Mouse (Mus musculus) hindbrain, embryonic 15.5 days (tissue): ENCODE measurements around the gene S1pr3. TPM values are rescaled to one million over a fixed set of nuclear protein-coding genes. Genes with fewer than 3 reads are reported as not detected.

Experiments used
- ATAC-seq: fragments of 200-750 bp; cut with Nextera tagmentation; 2 replicates; pipeline ENCODE4 v1.8.0; 2017; ENCODE audit warnings: low read depth, moderate number of reproducible peaks, moderate TSS enrichment; ENCODE audit not compliant: low FRiP score
- H3K27ac ChIP-seq: fragments of 300-500 bp; sonication (generic); replicated peaks from 2 replicates; pipeline ENCODE4 v1.5.1; 2015; ENCODE audit warnings: mild to moderate bottlenecking, inconsistent platforms
- H3K27me3 ChIP-seq: fragments of 300-500 bp; sonication (generic); 2 replicates; pipeline ENCODE4 v1.6.1; 2015; ENCODE audit warnings: control low read depth, inconsistent platforms
- H3K36me3 ChIP-seq: fragments of 300-500 bp; sonication (generic); 2 replicates; pipeline ENCODE4 v1.6.1; 2015; ENCODE audit warnings: control low read depth, inconsistent platforms
- H3K4me1 ChIP-seq: fragments of 300-500 bp; sonication (generic); replicated peaks from 2 replicates; pipeline ENCODE4 v1.6.1; 2015; ENCODE audit warnings: control low read depth, inconsistent platforms
- H3K4me2 ChIP-seq: fragments of 300-500 bp; sonication (generic); 2 replicates; pipeline ENCODE4 v1.6.1; 2015; ENCODE audit warnings: moderate library complexity, mild to moderate bottlenecking, inconsistent platforms
- H3K4me3 ChIP-seq: fragments of 300-500 bp; sonication (generic); 2 replicates; pipeline ENCODE4 v1.5.1; 2015; ENCODE audit warnings: mild to moderate bottlenecking, inconsistent platforms
- H3K9ac ChIP-seq: fragments of 300-500 bp; sonication (generic); 2 replicates; pipeline ENCODE4 v1.6.1; 2015; ENCODE audit warnings: inconsistent platforms
- H3K9me3 ChIP-seq: fragments of 300-500 bp; sonication (generic); 2 replicates; pipeline ENCODE4 v1.6.1; 2016; ENCODE audit warnings: control low read depth, inconsistent platforms
- WGBS: fragments of 180-500 bp; shearing (Covaris S2); methylation state at CpG from one replicate; pipeline ENCODE4 v1.1.7; 2015; 5-methylcytosine and 5-hydroxymethylcytosine counted together
- polyA plus RNA-seq: library from polyadenylated mRNA; unstranded; fragments of >200 nt; fragmentation: Nextera tagmentation; extraction: Ambion mirVana; gene quantifications from 2 replicates; pipeline ENCODE4 v1.2.1, GENCODE M21; 2015

Gene S1pr3
- 15.3 and 15.9 TPM in 2 replicates for polyA plus RNA-seq

GRCm38 (mm10) chr13:51408519-51409001, at the start of gene S1pr3:
TSS of gene S1pr3 (plus strand) at chr13:51408639.
- peak within 1 kb of the TSS; percentile 39 for H3K4me3 ChIP-seq
- ATAC-seq, result peak; percentile 75
- WGBS, result under 1% methylated on average over 33 of the region's 33 CpGs
- H3K36me3 ChIP-seq, result no peaks in the 10 kb centered on the region
- peaks cover 15% of the 10 kb centered on the region; the same call in 1 of the 2 replicates for H3K27me3 ChIP-seq
- peak within 1 kb of the TSS; percentile 39; the same call in 1 of the 2 replicates for H3K9ac ChIP-seq
- H3K4me2 ChIP-seq, result peak within 1 kb of the TSS; percentile 65
- peaks cover 18% of the 10 kb centered on the region for H3K4me1 ChIP-seq
- no peaks in the 10 kb centered on the region for H3K9me3 ChIP-seq
- H3K27ac ChIP-seq, result no peak within 1 kb of the TSS

DNA sequence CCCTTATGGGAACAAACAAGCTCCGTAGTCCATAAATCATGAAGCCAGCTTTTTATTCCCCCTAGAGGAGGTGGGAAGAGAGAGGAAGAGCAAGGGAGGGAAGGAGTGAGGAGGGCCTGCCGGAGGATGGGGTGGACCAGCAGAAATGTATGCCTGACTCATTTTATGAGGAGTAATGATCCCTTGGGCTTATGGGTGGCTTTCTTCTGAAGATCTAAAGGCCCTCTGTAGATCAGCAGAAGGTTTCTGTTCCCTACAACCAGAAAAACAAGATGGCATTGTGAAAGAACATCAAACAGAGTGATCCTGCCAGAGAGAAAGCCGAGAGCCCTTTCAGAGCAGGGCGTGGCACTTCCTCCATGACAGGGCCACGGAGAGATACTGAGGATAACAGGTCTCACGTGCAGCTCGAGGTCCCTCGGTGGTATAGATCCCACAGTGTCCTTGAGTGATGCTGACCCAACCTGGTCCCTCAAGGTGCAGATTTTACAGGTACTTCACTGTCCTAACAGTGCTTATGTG, 47.9 kb upstream of the S1pr3 start:
- no peaks in the 10 kb centered on the region for H3K36me3 ChIP-seq

GRCm38 (mm10) chr13:51363390-51363789, 45.0 kb upstream of the S1pr3 start:
- Histone ChIP-seq H3K36me3 (no peaks in the 10 kb centered on the region), H3K4me3 (no peak overlapping the region), H3K9me3 (no peaks in the 10 kb centered on the region), H3K27me3 (no peaks in the 10 kb centered on the region), H3K9ac (no peak overlapping the region), H3K27ac (no peak overlapping the region), H3K4me1 (no peaks in the 10 kb centered on the region), H3K4me2 (no peak overlapping the region)
- WGBS, result 91% methylated on average over 7 of the region's 7 CpGs
- no peak for ATAC-seq

More for the DNA sequence above, 47.9 kb upstream of the S1pr3 start:
- H3K27ac ChIP-seq, result no peak overlapping the region
- H3K9ac ChIP-seq, result no peak overlapping the region
- no peaks in the 10 kb centered on the region for H3K27me3 ChIP-seq
- H3K9me3 ChIP-seq, result no peaks in the 10 kb centered on the region
- H3K4me1 ChIP-seq, result no peaks in the 10 kb centered on the region
- no peak for ATAC-seq
- H3K4me3 ChIP-seq, result no peak overlapping the region
- H3K4me2 ChIP-seq, result no peak overlapping the region
- 85% methylated on average over 8 of the region's 8 CpGs for WGBS

DNA sequence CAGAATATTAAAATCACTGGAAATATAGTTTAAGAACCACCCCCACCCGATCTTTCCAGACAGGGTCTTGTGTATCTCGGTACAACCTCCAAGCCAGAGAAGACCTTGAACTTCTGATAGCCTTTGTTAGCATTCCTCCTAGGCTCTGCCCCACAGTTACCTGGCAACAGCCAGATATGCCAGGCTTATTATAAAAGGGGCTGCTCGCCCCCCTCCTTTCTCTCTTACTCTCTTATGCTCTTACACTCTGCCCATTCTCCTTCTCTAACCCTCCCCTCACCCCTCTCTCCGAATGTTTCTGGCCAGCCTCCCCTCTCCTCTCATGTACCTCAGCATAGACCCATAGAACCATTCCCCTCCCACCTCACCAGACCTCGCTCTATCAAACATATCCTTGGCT, 44.5 kb upstream of the S1pr3 start:
- Histone ChIP-seq H3K27ac (no peak overlapping the region), H3K27me3 (no peaks in the 10 kb centered on the region), H3K9me3 (no peaks in the 10 kb centered on the region), H3K4me1 (no peaks in the 10 kb centered on the region), H3K4me3 (no peak overlapping the region), H3K9ac (no peak overlapping the region), H3K4me2 (no peak overlapping the region), H3K36me3 (no peaks in the 10 kb centered on the region)
- ATAC-seq, result no peak
- WGBS, result 62% methylated on average over 5 of the region's 5 CpGs

- H3K27me3 ChIP-seq, result no peaks in the 10 kb centered on the region
- WGBS, result 88% methylated on average over 6 of the region's 6 CpGs
- no peak overlapping the region for H3K4me2 ChIP-seq
- H3K4me3 ChIP-seq, result no peak overlapping the region
- no peaks in the 10 kb centered on the region for H3K9me3 ChIP-seq
- no peak overlapping the region for H3K27ac ChIP-seq
- no peaks in the 10 kb centered on the region for H3K4me1 ChIP-seq
- no peak for ATAC-seq
- no peaks in the 10 kb centered on the region for H3K36me3 ChIP-seq
- no peak overlapping the region for H3K9ac ChIP-seq
Observed at GRCm38 (mm10) chr13:51365191-51365590, 43.2 kb upstream of the S1pr3 start.

DNA sequence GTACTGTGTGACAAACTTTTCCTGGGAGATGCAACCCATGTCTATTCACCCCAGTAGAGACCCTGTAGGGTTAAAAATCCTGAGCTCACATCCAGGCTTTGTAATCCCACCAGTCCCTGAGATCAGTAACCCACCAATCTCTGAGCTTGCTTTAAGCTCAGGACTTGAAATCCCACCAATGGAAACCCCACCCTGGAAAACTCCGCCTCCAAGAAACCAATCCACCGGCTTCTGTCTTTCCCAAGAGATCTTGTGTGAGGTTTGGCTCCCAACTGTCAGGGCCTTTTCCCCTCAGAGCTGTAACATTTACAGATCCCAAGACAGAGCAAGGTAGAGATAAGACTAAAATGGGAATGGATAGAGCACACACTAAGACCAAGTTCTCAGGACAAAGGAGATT, 40.1 kb upstream of the S1pr3 start:
- no peaks in the 10 kb centered on the region for H3K9me3 ChIP-seq
- H3K9ac ChIP-seq, result no peak overlapping the region
- H3K36me3 ChIP-seq, result no peaks in the 10 kb centered on the region
- no peaks in the 10 kb centered on the region for H3K4me1 ChIP-seq
- WGBS, result 70% methylated on average over 2 of the region's 2 CpGs
- no peaks in the 10 kb centered on the region for H3K27me3 ChIP-seq
- H3K27ac ChIP-seq, result no peak overlapping the region
- no peak for ATAC-seq
- no peak overlapping the region for H3K4me2 ChIP-seq
- H3K4me3 ChIP-seq, result no peak overlapping the region

- Histone ChIP-seq H3K9ac (no peak overlapping the region), H3K27ac (no peak overlapping the region), H3K4me3 (no peak overlapping the region), H3K4me2 (no peak overlapping the region), H3K36me3 (no peaks in the 10 kb centered on the region), H3K4me1 (no peaks in the 10 kb centered on the region), H3K9me3 (no peaks in the 10 kb centered on the region), H3K27me3 (no peaks in the 10 kb centered on the region)
- ATAC-seq, result no peak
- 93% methylated on average over 3 of the region's 3 CpGs for WGBS
Observed at GRCm38 (mm10) chr13:51369354-51369753, 39.1 kb upstream of the S1pr3 start.

DNA sequence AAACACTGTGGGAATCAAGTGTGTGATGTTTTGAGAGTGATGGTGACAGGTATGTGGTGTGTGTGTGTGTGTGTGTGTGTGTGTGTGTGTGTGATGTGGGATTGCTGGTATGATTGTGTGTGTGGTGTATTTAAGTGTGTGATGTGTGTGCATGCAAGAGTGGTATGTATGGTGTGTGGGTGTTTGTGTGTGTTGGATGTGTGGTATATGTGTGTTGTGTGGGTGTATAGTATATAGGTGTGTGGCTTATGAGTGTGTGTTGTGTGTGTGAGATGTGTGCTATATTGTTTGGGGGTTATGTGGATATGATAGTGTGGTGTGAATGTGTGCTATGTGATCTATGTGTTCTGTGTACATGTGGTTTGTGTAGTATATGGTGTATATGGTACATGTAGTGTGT, 35.4 kb upstream of the S1pr3 start:
- ATAC-seq, result no peak

GRCm38 (mm10) chr13:51374026-51374807, 34.2 kb upstream of the S1pr3 start:
- Histone ChIP-seq H3K36me3 (no peaks in the 10 kb centered on the region), H3K27ac (no peak overlapping the region), H3K9ac (no peak overlapping the region), H3K9me3 (no peaks in the 10 kb centered on the region), H3K4me1 (0 out of 2 replicates have a peak, but pooled peaks cover 2% of the 10 kb centered on the region), H3K4me3 (no peak overlapping the region), H3K4me2 (no peak overlapping the region), H3K27me3 (no peaks in the 10 kb centered on the region)
- no peak for ATAC-seq
- 86% methylated on average over 21 of the region's 21 CpGs for WGBS

More for the DNA sequence above, 35.4 kb upstream of the S1pr3 start:
- Histone ChIP-seq H3K4me1 (no peaks in the 10 kb centered on the region), H3K9me3 (no peaks in the 10 kb centered on the region), H3K36me3 (no peaks in the 10 kb centered on the region), H3K27me3 (no peaks in the 10 kb centered on the region), H3K27ac (no peak overlapping the region), H3K4me2 (no peak overlapping the region), H3K4me3 (no peak overlapping the region), H3K9ac (no peak overlapping the region)

DNA sequence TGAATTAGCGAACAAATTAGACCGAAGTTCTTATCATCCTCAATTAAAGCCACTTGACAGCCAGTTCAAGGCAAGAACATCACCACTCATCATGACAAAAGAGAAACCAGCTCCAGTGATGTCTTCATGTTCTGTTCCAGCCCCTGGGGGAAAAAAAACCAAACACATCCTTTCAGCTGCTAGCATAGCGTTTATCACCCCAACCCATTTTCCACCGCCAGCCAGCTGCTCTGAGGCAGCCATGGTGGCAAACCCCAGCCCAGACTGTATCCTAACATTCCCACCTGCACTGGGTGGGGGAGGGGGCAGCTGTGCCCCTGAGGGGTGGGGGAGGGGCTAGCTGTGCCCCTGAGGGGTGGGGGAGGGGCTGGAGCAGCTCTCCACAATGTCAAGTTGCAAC, 30.3 kb upstream of the S1pr3 start:
- Histone ChIP-seq H3K4me3 (no peak overlapping the region), H3K9ac (no peak overlapping the region), H3K4me2 (no peak overlapping the region), H3K36me3 (no peaks in the 10 kb centered on the region), H3K9me3 (no peaks in the 10 kb centered on the region), H3K27ac (no peak overlapping the region), H3K27me3 (no peaks in the 10 kb centered on the region), H3K4me1 (0 out of 2 replicates have a peak, but pooled peaks cover 2% of the 10 kb centered on the region)
- peak; percentile 30; the same call in 1 of the 2 replicates for ATAC-seq
- WGBS, result 33% methylated on average over 4 of the region's 4 CpGs

- Histone ChIP-seq H3K4me2 (no peak overlapping the region), H3K9me3 (no peaks in the 10 kb centered on the region), H3K27me3 (no peaks in the 10 kb centered on the region), H3K4me3 (no peak overlapping the region), H3K9ac (no peak overlapping the region), H3K36me3 (no peaks in the 10 kb centered on the region), H3K4me1 (0 out of 2 replicates have a peak, but pooled peaks cover 2% of the 10 kb centered on the region), H3K27ac (no peak overlapping the region)
- ATAC-seq, result no peak
- WGBS, result 23% methylated on average over 6 of the region's 6 CpGs
Observed at GRCm38 (mm10) chr13:51379596-51379995, 28.8 kb upstream of the S1pr3 start.

DNA sequence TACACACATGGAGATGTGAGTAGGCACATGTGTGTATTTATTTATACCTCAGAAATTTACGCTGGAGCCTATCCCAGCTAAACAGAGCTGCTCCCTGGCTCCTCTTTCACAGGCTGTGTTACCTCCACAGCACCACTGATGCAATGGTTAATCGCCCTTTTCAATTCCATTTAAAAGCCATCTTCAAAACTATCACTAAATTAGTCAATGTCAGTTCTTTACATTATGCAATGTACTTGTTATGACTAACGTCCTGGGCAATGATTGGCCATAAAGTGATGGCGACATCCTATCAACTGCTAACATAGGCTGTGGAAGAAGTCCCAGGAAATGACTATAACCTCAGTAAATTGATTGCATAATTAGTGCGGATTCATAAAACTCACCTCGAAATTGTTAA, 26.9 kb upstream of the S1pr3 start:
- no peak for ATAC-seq
- no peak overlapping the region for H3K4me2 ChIP-seq
- H3K27ac ChIP-seq, result no peak overlapping the region
- H3K9me3 ChIP-seq, result no peaks in the 10 kb centered on the region
- 93% methylated on average over 6 of the region's 6 CpGs for WGBS
- no peaks in the 10 kb centered on the region for H3K27me3 ChIP-seq
- no peak overlapping the region for H3K4me3 ChIP-seq
- 0 out of 2 replicates have a peak, but pooled peaks cover 2% of the 10 kb centered on the region for H3K4me1 ChIP-seq
- no peak overlapping the region for H3K9ac ChIP-seq
- no peaks in the 10 kb centered on the region for H3K36me3 ChIP-seq
